Mouse (Mus musculus): ENCODE results near the gene Tbc1d30. TPM values are rescaled to one million over a fixed set of nuclear protein-coding genes. Genes with fewer than 3 reads are reported as not detected.

Tbc1d30 gene
- not detected in 2 replicates for polyA plus RNA-seq (2012)

GRCm38 (mm10) chr10:121351066-121351581, at the start of gene Tbc1d30:
TSS of gene Tbc1d30 (minus strand) at chr10:121351278.
- Histone ChIP-seq H3K36me3 (ENCODE audit: control insufficient read depth) (no peaks in the 10 kb centered on the region), H3K4me3 (replicated peaks) (peak within 1 kb of the TSS; percentile 39), H3K27me3 (ENCODE audit: control insufficient read depth) (peaks cover 46% of the 10 kb centered on the region), H3K9me3 (ENCODE audit: control insufficient read depth, low read length) (peaks cover 8% of the 10 kb centered on the region), H3K4me1 (ENCODE audit: control insufficient read depth) (peaks cover 5% of the 10 kb centered on the region)
- TF ChIP-seq GATA1 (IDR thresholded peaks at IDR 0.05; ENCODE audit: low read length) (no peak), TAL1 (IDR thresholded peaks at IDR 0.05; ENCODE audit: low read length) (no peak)

- Histone ChIP-seq H3K27me3 (ENCODE audit: control insufficient read depth) (no peaks in the 10 kb centered on the region), H3K4me3 (replicated peaks) (no peak overlapping the region), H3K4me1 (ENCODE audit: control insufficient read depth) (no peaks in the 10 kb centered on the region), H3K36me3 (ENCODE audit: control insufficient read depth) (peaks cover 22% of the 10 kb centered on the region), H3K9me3 (ENCODE audit: control insufficient read depth, low read length) (no peaks in the 10 kb centered on the region)
- TF ChIP-seq TAL1 (IDR thresholded peaks at IDR 0.05; ENCODE audit: low read length) (no peak), GATA1 (IDR thresholded peaks at IDR 0.05; ENCODE audit: low read length) (no peak)
Observed at GRCm38 (mm10) chr10:121398599-121398998, 47.5 kb upstream of the Tbc1d30 start.

GRCm38 (mm10) chr10:121395542-121396176, 44.6 kb upstream of the Tbc1d30 start:
- Histone ChIP-seq H3K4me3 (replicated peaks) (no peak overlapping the region), H3K4me1 (ENCODE audit: control insufficient read depth) (no peaks in the 10 kb centered on the region), H3K27me3 (ENCODE audit: control insufficient read depth) (no peaks in the 10 kb centered on the region), H3K9me3 (ENCODE audit: control insufficient read depth, low read length) (no peaks in the 10 kb centered on the region), H3K36me3 (ENCODE audit: control insufficient read depth) (peaks cover 52% of the 10 kb centered on the region)
- TF ChIP-seq TAL1 (IDR thresholded peaks at IDR 0.05; ENCODE audit: low read length) (no peak), GATA1 (IDR thresholded peaks at IDR 0.05; ENCODE audit: low read length) (no peak)

GRCm38 (mm10) chr10:121394789-121395325, 43.8 kb upstream of the Tbc1d30 start:
- Histone ChIP-seq H3K27me3 (ENCODE audit: control insufficient read depth) (no peaks in the 10 kb centered on the region), H3K4me1 (ENCODE audit: control insufficient read depth) (no peaks in the 10 kb centered on the region), H3K4me3 (replicated peaks) (no peak overlapping the region), H3K36me3 (ENCODE audit: control insufficient read depth) (peaks cover 60% of the 10 kb centered on the region), H3K9me3 (ENCODE audit: control insufficient read depth, low read length) (no peaks in the 10 kb centered on the region)
- TF ChIP-seq TAL1 (IDR thresholded peaks at IDR 0.05; ENCODE audit: low read length) (no peak), GATA1 (IDR thresholded peaks at IDR 0.05; ENCODE audit: low read length) (no peak)

- Histone ChIP-seq H3K36me3 (ENCODE audit: control insufficient read depth) (peaks cover 65% of the 10 kb centered on the region), H3K4me3 (replicated peaks) (no peak overlapping the region), H3K27me3 (ENCODE audit: control insufficient read depth) (no peaks in the 10 kb centered on the region), H3K9me3 (ENCODE audit: control insufficient read depth, low read length) (no peaks in the 10 kb centered on the region), H3K4me1 (ENCODE audit: control insufficient read depth) (no peaks in the 10 kb centered on the region)
- TF ChIP-seq TAL1 (IDR thresholded peaks at IDR 0.05; ENCODE audit: low read length), result no peak
- TF ChIP-seq GATA1 (IDR thresholded peaks at IDR 0.05; ENCODE audit: low read length), result no peak
Observed at GRCm38 (mm10) chr10:121394270-121394669, 43.2 kb upstream of the Tbc1d30 start.

- Histone ChIP-seq H3K4me3 (replicated peaks) (no peak overlapping the region), H3K27me3 (ENCODE audit: control insufficient read depth) (no peaks in the 10 kb centered on the region), H3K4me1 (ENCODE audit: control insufficient read depth) (no peaks in the 10 kb centered on the region), H3K9me3 (ENCODE audit: control insufficient read depth, low read length) (no peaks in the 10 kb centered on the region), H3K36me3 (ENCODE audit: control insufficient read depth) (peaks cover 82% of the 10 kb centered on the region)
- TF ChIP-seq GATA1 (IDR thresholded peaks at IDR 0.05; ENCODE audit: low read length) (no peak), TAL1 (IDR thresholded peaks at IDR 0.05; ENCODE audit: low read length) (no peak)
Observed at GRCm38 (mm10) chr10:121391901-121392300, 40.8 kb upstream of the Tbc1d30 start.

- Histone ChIP-seq H3K36me3 (ENCODE audit: control insufficient read depth) (peaks cover 78% of the 10 kb centered on the region), H3K27me3 (ENCODE audit: control insufficient read depth) (no peaks in the 10 kb centered on the region), H3K4me3 (replicated peaks) (no peak overlapping the region), H3K9me3 (ENCODE audit: control insufficient read depth, low read length) (no peaks in the 10 kb centered on the region), H3K4me1 (ENCODE audit: control insufficient read depth) (no peaks in the 10 kb centered on the region)
- TF ChIP-seq GATA1 (IDR thresholded peaks at IDR 0.05; ENCODE audit: low read length) (no peak), TAL1 (IDR thresholded peaks at IDR 0.05; ENCODE audit: low read length) (no peak)
Observed at GRCm38 (mm10) chr10:121390602-121391001, 39.5 kb upstream of the Tbc1d30 start.

GRCm38 (mm10) chr10:121386347-121386746, 35.3 kb upstream of the Tbc1d30 start:
- H3K36me3 ChIP-seq (ENCODE audit: control insufficient read depth), result peaks cover 73% of the 10 kb centered on the region
- H3K9me3 ChIP-seq (ENCODE audit: control insufficient read depth, low read length), result no peaks in the 10 kb centered on the region
- no peaks in the 10 kb centered on the region for H3K4me1 ChIP-seq (ENCODE audit: control insufficient read depth)
- H3K4me3 ChIP-seq (replicated peaks), result no peak overlapping the region
- TF ChIP-seq TAL1 (IDR thresholded peaks at IDR 0.05; ENCODE audit: low read length) (no peak), GATA1 (IDR thresholded peaks at IDR 0.05; ENCODE audit: low read length) (no peak)
- no peaks in the 10 kb centered on the region for H3K27me3 ChIP-seq (ENCODE audit: control insufficient read depth)

GRCm38 (mm10) chr10:121385695-121386094, 34.6 kb upstream of the Tbc1d30 start:
- no peaks in the 10 kb centered on the region for H3K27me3 ChIP-seq (ENCODE audit: control insufficient read depth)
- H3K36me3 ChIP-seq (ENCODE audit: control insufficient read depth), result peaks cover 73% of the 10 kb centered on the region
- no peaks in the 10 kb centered on the region for H3K9me3 ChIP-seq (ENCODE audit: control insufficient read depth, low read length)
- H3K4me1 ChIP-seq (ENCODE audit: control insufficient read depth), result no peaks in the 10 kb centered on the region
- H3K4me3 ChIP-seq (replicated peaks), result no peak overlapping the region
- TF ChIP-seq TAL1 (IDR thresholded peaks at IDR 0.05; ENCODE audit: low read length) (no peak), GATA1 (IDR thresholded peaks at IDR 0.05; ENCODE audit: low read length) (no peak)
